Mouse (Mus musculus) spleen, embryonic (tissue): ENCODE measurements at regions not wholly inside any gene's neighbourhood (a gene's known extent, or its start where the extent isn't known, plus 50 kb on each side); places are given as distances from the start of the nearest gene placed in this dataset.

Source experiments
- CTCF ChIA-PET: fragments of 350-600 bp; sonication (Branson Sonifier 250); formaldehyde crosslinking; loops from one replicate; lab custom pipeline; 2022; lab: Charles Lee

DNA sequence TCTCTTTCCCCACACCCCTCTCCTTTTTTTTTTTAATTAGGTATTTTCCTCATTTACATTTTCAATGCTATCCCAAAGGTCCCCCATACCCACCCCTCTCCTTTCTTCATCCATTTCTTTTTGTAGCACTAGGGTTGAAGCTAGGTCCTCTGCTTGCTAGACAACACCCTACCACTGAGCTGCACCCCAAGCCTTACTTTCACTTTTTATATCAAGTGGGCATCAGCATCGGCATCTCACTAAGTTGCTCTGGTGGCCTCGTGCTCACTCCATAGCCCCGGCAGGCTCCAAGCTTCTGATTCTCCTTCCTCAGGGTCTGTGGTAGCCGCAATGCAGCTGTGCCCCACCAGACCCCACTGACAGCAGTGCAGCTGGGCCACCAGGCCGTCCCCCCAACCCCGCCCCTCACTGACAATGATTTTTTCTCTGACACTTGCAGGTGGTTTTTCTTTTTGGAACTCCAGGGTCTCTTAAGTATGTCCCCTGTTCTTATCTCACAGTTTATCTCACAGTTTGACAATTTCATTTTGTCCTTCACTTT lies 77.5 kb downstream of the Nufip1 start:
- CTCF ChIA-PET: no interaction called here

GRCm38 (mm10) chr14:76195324-76195723 lies 84.6 kb downstream of the Nufip1 start:
- CTCF ChIA-PET: no interaction called here

DNA sequence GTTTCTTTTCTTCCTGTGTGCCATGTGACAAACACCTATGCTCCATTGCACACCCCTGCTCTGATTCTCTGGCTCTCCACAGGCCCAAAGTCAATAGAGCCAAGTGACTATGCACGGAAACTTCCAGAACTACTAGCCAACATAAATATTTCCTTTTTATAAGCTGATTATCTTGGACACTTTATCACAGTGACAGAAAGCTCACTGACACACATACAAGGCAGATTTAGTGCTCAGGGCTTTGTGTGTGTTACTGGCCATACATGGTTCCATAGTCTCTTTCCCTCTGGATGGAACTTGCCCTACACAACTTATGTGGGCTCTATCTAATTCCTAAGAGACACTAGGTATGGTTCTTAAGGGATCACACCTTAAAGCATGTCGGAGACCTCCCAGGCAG lies 86.7 kb downstream of the Nufip1 start:
- CTCF ChIA-PET: no interaction called here

GRCm38 (mm10) chr14:76198406-76198805 lies 87.7 kb downstream of the Nufip1 start:
- CTCF ChIA-PET: no interaction called here

- CTCF ChIA-PET: no interaction called here
Observed at GRCm38 (mm10) chr14:76202595-76202994, 91.9 kb downstream of the Nufip1 start.

DNA sequence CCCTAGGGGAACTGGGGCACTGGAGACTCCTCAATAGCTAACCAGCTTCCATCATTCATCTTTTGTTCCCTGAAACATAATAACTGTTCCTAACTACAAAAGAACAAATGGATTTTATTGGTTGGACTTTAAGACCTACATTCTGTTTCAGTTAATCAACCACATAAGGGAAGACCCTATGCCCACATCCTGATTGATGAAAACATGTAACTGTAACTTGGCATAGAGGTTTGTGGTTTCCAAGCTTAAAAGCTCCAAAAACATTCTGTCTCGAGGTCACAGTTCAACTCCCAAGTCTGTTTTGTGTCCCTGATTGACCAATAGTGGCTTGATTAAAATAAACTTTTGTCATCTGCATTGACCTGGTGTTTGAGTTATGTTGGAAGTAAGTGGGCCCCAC lies 92.4 kb downstream of the Nufip1 start:
- CTCF ChIA-PET: no interaction called here

- CTCF ChIA-PET: no interaction called here
Observed at GRCm38 (mm10) chr14:76216446-76217177, 105.9 kb downstream of the Nufip1 start.

- CTCF ChIA-PET: no interaction called here
Observed at GRCm38 (mm10) chr14:76217178-76217500, 106.4 kb downstream of the Nufip1 start.

DNA sequence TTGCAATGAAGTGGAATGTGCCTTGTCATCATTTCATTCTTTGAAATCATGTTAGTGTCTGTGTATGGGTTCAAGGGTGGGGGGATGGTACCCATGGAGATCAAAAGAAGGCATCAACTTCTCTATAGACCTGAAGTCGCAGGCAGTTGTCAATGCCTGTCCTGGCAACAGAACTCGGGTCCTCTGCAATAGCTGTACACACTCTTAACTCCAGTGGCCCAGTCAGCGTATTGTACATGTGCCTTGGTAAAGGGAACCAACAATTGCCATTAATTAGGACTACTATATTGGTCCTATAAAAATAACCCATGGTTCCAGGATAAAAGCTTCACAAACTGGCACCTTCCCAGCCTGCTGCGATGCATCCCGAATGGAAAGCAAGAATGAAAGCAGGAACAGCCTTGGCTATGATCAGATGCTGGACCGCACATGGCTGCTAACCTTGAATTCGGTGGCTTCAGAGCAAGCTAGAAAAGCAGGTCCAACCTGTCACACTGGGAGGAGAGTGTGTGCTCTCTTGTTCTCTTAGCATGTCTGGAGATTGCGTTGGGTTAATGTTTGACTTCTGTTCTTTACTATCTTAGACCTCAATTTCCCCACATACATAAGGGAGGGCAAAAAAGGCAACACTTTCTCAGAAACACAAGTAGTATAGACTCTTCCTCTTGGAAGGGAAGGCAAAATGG lies 107.0 kb downstream of the Nufip1 start:
- CTCF ChIA-PET: no interaction called here

- CTCF ChIA-PET: interaction anchor here (0.5 kb wide), 1 partner anchor 768 kb away, joined by 3 read pairs; no protein-coding TSS in a partner anchor
Observed at GRCm38 (mm10) chr14:76220952-76221351, 110.3 kb downstream of the Nufip1 start.

DNA sequence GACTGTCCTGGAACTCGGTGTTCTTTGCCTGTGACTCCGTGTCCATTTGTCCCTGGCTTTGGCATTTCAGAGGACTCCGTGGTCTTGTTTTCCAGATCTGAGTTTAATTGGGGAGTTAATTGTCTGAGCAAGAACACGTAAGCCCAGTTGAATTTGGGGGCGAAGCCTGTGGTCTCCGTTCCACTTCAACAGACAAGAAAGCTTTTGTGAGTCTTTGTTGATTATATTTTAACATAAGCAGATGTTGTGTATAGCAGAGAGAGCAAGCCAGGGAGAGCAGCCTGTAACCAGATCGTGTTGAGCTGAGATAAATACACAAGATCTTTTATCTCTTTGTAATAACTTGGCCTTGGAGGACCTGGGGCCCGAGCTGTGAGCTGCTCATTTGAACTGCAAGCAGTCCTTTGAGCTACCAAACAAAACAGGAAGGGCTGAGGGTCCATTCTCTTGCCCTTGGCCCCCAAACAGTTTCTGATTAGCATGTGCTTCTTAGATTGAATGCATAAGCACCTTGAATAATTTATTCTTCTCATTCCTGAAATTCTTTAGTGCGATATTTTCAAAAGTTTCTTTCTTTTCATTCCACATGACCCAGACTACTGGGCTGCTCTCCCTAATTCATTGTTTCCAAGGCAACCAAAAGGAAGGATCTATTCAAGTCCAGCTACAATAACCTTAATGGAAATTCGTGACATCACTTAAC lies 111.1 kb downstream of the Nufip1 start:
- CTCF ChIA-PET: interaction anchor here (0.5 to 0.6 kb wide), 2 partner anchors 116 to 767 kb away, joined by 3 to 11 read pairs; no protein-coding TSS in a partner anchor

DNA sequence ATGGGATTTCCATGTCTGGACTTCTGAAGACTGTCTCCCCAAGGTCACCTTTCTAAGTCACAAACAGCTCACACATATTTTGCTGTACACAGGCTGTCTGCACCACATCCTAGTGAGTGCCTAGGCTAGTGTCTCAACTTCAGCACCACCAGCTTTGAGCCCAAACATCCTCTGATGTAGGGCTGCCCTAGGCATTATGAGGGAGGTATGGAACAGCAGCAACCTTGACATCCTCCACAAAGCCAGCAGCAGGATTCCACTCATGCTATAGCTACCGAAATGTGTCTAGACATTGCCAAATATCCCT lies 111.6 kb downstream of the Nufip1 start:
- CTCF ChIA-PET: interaction anchor here (0.6 kb wide), 1 partner anchor 115 kb away, joined by 11 read pairs; no protein-coding TSS in a partner anchor

DNA sequence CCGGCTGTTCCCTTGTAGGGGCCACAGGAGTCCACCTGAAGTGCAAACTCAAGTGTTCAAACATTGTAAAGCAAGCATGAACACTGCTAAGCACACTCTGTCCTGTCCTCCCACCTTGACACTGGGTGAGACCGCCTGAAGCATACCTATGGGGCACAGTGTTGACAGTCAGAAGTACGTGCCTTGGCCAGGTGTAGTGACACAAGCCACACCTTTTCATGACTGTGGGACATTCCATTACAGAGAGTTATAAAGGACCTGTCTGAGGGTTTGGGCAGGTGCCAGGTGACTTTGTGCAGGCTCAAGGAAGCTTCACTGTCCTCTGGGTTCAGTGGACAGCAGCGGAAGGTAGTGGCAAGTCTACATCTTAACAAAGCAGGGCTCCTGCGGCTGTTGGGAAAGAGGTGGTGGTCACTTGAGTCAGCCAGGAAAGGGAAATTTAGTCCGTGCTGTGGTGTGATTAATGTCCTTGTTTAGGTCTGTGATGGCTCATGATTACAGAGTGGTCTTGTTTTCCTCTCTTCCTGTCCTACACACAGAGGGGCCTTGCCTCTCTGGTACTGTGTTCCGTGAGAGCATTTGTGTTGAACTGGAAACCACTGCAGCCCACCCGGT lies 112.5 kb downstream of the Nufip1 start:
- CTCF ChIA-PET: no interaction called here

GRCm38 (mm10) chr14:76223903-76224302 lies 113.2 kb downstream of the Nufip1 start:
- CTCF ChIA-PET: no interaction called here

DNA sequence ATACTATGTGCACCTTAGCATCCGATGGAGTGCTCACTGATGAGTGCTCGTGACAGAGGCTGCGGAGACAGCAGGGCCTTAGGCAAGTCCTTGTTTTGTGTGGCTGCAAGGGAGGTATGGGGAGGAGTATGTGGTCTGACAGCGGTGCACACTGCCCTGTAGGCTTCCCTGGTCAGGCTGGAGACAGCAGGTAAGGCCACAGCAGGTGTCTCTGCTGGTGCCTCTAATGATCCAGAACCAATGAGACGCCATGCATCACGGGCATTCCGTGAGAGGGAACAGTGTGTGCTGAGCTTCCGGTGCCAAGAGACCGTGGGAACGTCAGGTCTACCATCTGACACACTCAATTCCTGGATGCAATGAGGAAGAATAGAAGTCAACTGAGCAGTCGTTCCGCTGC lies 114.8 kb downstream of the Nufip1 start:
- CTCF ChIA-PET: no interaction called here

- CTCF ChIA-PET: interaction anchor here (0.6 kb wide), 1 partner anchor 228 kb away, joined by 3 read pairs; no protein-coding TSS in a partner anchor
Observed at GRCm38 (mm10) chr14:76226621-76227297, 116.1 kb downstream of the Nufip1 start.

GRCm38 (mm10) chr14:76228968-76229555 lies 118.4 kb downstream of the Nufip1 start:
- CTCF ChIA-PET: no interaction called here

- CTCF ChIA-PET: no interaction called here
Observed at GRCm38 (mm10) chr14:76239856-76240493, 129.3 kb downstream of the Nufip1 start.

- CTCF ChIA-PET: no interaction called here
Observed at GRCm38 (mm10) chr14:76243581-76244337, 133.1 kb downstream of the Nufip1 start.
